Mouse (Mus musculus) stomach, postnatal 0 days (tissue): ENCODE data around the gene Vangl1. TPM values are rescaled to one million over a fixed set of nuclear protein-coding genes. Genes with fewer than 3 reads are reported as not detected.

Experiments used
- ATAC-seq: fragments of 200-750 bp; cut with Nextera tagmentation; 2 replicates; pipeline ENCODE4 v1.8.0; 2017; ENCODE audit not compliant: low FRiP score, low TSS enrichment
- DNase-seq: peaks from one replicate; pipeline ENCODE4 v3.0.0-alpha.2; 2016; ENCODE audit warnings: low spot score
- H3K27ac ChIP-seq: fragments of 300-500 bp; sonication (generic); replicated peaks from 2 replicates; pipeline ENCODE4 v1.5.1; 2014; ENCODE audit warnings: mild to moderate bottlenecking, control low read depth
- H3K27me3 ChIP-seq: fragments of 300-500 bp; sonication (generic); 2 replicates; pipeline ENCODE4 v1.6.1; 2014; ENCODE audit warnings: low read length; ENCODE audit not compliant: control insufficient read depth, insufficient read depth
- H3K36me3 ChIP-seq: fragments of 300-500 bp; sonication (generic); 2 replicates; pipeline ENCODE4 v1.6.1; 2014; ENCODE audit warnings: low read length, mixed read lengths; ENCODE audit not compliant: control insufficient read depth, insufficient read depth
- H3K4me1 ChIP-seq: fragments of 300-500 bp; sonication (generic); replicated peaks from 2 replicates; pipeline ENCODE4 v1.6.1; 2014; ENCODE audit warnings: antibody characterized with exemption; ENCODE audit not compliant: control insufficient read depth, insufficient read depth
- H3K4me2 ChIP-seq: fragments of 300-500 bp; sonication (generic); replicated peaks from 2 replicates; pipeline ENCODE4 v1.6.1; 2014; ENCODE audit warnings: low read depth, mild to moderate bottlenecking, control low read depth, moderate library complexity
- H3K4me3 ChIP-seq: fragments of 300-500 bp; sonication (generic); 2 replicates; pipeline ENCODE4 v1.5.1; 2014; ENCODE audit warnings: low read depth, low read length, control low read depth
- H3K9ac ChIP-seq: fragments of 300-500 bp; sonication (generic); 2 replicates; pipeline ENCODE4 v1.6.1; 2014; ENCODE audit warnings: mild to moderate bottlenecking, low read length, control low read depth, mixed read lengths
- H3K9me3 ChIP-seq: fragments of 300-500 bp; sonication (generic); 2 replicates; pipeline ENCODE4 v1.6.1; 2016; ENCODE audit warnings: low read length; ENCODE audit not compliant: control insufficient read depth
- CTCF ChIP-seq: IDR thresholded peaks from 2 replicates; pipeline ENCODE4 v1.5.1; 2016; ENCODE audit warnings: antibody characterized with exemption, low read depth, mild to moderate bottlenecking, moderate library complexity
- EP300 ChIP-seq: optimal IDR thresholded peaks from 2 replicates; pipeline ENCODE3; 2016; ENCODE audit warnings: antibody characterized with exemption
- WGBS: fragments of 180-500 bp; shearing (Covaris S2); extraction: QIAGEN DNeasy Blood & Tissue Kit; methylation state at CpG from one replicate; pipeline ENCODE4 v1.1.7; 2014; 5-methylcytosine and 5-hydroxymethylcytosine counted together
- polyA plus RNA-seq: library from polyadenylated mRNA; unstranded; fragments of >200 nt; fragmentation: Nextera tagmentation; extraction: Ambion mirVana; gene quantifications from 2 replicates; pipeline ENCODE4 v1.2.1, GENCODE M21; 2015

The Vangl1 gene
- polyA plus RNA-seq, 1 experiment from 2014 or later: 14.1 TPM

DNA sequence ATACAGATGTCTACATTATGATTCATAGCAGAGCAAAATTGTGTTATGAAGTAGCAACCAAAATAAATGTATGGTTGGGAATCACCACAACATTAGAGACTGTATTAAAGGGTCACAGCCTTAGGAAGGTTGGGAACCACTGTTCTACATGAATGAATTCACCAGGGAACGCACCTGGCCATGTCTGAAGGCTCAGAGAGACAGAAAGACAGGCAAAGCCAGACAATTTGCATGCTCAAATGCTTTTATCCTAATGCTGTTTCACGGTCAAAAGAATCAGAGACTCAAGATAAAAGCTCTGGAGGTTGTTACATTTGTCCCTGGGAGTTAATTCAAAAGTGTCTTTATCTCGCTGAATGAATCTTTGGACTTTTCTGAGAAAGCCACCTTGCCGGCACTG, 52.6 kb downstream of the Vangl1 start:
- 0 out of 2 replicates have a peak overlapping the region, but pooled peaks have one; percentile 6 for H3K4me2 ChIP-seq
- H3K27ac ChIP-seq: peak overlapping the region; percentile 79
- H3K9ac ChIP-seq: no peak overlapping the region
- 63% methylated on average over 4 of the region's 4 CpGs for WGBS
- no peaks in the 10 kb centered on the region for H3K27me3 ChIP-seq
- peaks cover 2% of the 10 kb centered on the region for H3K4me1 ChIP-seq
- no peaks in the 10 kb centered on the region for H3K9me3 ChIP-seq
- H3K4me3 ChIP-seq: no peak overlapping the region
- no peak for TF ChIP-seq EP300
- no peak for TF ChIP-seq CTCF
- DNase-seq (no peak), ATAC-seq (no peak)
- peaks cover 2% of the 10 kb centered on the region for H3K36me3 ChIP-seq

DNA sequence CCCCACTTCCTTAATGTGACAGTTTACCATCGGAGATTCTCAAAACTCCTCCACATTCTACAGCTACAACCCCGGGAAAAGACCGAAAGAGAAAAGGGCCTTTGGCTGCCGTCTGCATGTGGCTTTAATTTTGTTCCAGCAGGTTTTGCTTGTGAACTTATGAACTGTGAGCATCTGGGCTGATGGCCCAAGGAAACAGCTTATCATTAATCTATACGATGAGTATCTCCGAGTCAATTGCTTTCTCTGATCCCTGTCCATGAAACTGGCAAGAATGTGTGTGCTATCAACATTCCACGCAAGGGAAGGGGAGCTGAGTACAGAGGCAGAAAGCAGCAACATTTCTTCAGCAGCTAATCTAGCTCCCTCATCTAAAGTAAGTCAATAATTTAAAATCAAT, 54.6 kb downstream of the Vangl1 start:
- TF ChIP-seq EP300 (no peak), CTCF (no peak)
- Histone ChIP-seq H3K4me1 (peaks cover 2% of the 10 kb centered on the region), H3K36me3 (no peaks in the 10 kb centered on the region; the same call in 1 of the 2 replicates), H3K9me3 (no peaks in the 10 kb centered on the region), H3K4me2 (no peak overlapping the region), H3K27ac (no peak overlapping the region), H3K9ac (no peak overlapping the region), H3K4me3 (no peak overlapping the region), H3K27me3 (no peaks in the 10 kb centered on the region)
- ATAC-seq (no peak), DNase-seq (no peak)
- WGBS: 31% methylated on average over 7 of the region's 7 CpGs

DNA sequence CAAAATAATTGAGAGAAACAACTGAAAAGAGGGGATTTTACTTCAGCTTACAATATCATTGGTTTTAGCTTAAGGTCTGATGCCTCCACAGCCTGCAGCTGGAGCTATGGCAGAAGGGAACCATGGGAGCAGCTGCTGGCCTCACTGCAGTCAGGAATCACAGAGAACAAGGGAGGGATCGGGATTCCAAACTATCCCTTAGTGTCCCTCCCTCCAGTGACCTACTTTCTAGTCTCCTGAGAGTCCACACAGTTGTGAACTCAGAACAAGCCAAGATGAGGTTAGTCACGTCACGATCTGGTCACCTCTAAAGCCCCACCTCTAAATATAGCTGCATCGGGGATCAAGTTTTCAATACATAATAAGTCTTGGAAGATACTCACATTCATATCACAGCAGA, 57.3 kb downstream of the Vangl1 start:
- Histone ChIP-seq H3K27ac (no peak overlapping the region), H3K36me3 (no peaks in the 10 kb centered on the region), H3K9me3 (no peaks in the 10 kb centered on the region), H3K4me3 (no peak overlapping the region), H3K9ac (no peak overlapping the region), H3K4me2 (no peak overlapping the region), H3K27me3 (no peaks in the 10 kb centered on the region), H3K4me1 (peaks cover 2% of the 10 kb centered on the region; the same call in 1 of the 2 replicates)
- DNase-seq: no peak
- ATAC-seq: no peak
- 73% methylated on average over 4 of the region's 4 CpGs for WGBS
- TF ChIP-seq CTCF (no peak), EP300 (no peak)

DNA sequence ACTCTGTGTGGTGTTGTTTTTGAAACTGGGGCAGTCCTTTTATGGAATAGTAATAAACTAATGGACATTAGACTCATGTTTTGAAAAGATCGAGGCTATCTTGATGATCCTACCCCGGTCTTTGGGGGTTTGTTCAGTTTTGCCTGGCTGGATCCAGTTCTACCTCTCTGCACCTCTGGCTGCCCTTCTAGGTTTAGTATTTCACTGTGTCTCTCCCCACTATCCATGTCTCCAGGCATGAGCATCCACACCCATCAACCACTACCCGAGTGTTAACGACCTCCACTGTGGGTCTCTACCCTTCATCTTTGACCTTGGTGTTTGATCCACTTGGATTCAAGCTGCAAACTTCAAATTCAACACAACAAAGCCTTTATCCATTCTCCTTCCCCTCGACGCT, 58.1 kb downstream of the Vangl1 start:
- WGBS: 86% methylated on average over 6 of the region's 6 CpGs
- no peak overlapping the region for H3K27ac ChIP-seq
- no peaks in the 10 kb centered on the region for H3K27me3 ChIP-seq
- peaks cover 2% of the 10 kb centered on the region; the same call in 1 of the 2 replicates for H3K4me1 ChIP-seq
- H3K4me2 ChIP-seq: no peak overlapping the region
- H3K9me3 ChIP-seq: no peaks in the 10 kb centered on the region
- no peak for DNase-seq
- ATAC-seq: no peak
- no peaks in the 10 kb centered on the region for H3K36me3 ChIP-seq
- TF ChIP-seq EP300 (no peak), CTCF (no peak)
- no peak overlapping the region for H3K4me3 ChIP-seq
- H3K9ac ChIP-seq: no peak overlapping the region

DNA sequence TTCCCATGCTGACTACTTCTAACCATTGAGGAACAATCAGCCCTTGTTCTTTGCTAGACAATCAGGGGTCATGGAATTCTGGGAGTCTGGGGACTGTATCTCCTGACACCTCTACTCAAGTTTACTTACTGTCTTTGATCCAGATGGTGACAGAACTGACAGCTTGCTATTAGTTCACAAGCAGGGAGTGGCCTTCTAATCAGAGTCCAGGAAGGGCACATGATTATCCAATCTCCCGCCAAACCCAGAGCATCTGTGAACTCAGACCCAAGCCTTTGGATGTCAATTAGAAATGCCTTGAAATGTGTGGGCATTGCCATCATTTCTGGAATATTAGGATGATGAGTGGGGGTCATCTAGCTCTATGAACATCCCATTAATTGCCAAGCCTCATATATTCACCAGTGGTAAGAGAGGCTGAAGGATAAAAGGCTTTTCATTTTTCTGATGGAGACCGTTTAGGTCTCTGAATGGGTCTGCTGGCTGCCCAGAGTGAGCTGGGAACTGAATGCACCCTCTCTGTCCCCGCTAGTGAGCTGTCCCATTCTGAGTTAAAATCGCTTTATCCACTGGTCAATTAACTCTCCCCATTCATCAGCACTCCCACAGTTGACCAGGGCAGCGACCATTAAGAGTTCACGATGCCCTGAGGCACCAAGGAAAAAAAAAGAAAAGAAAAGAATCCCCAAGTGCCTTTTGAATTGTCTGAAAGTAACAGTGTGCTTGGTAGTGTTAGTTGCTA, 58.7 kb downstream of the Vangl1 start:
- 77% methylated on average over 6 of the region's 6 CpGs for WGBS
- H3K9me3 ChIP-seq: no peaks in the 10 kb centered on the region
- no peaks in the 10 kb centered on the region for H3K27me3 ChIP-seq
- H3K4me1 ChIP-seq: peaks cover 2% of the 10 kb centered on the region; the same call in 1 of the 2 replicates
- no peak overlapping the region for H3K4me3 ChIP-seq
- H3K4me2 ChIP-seq: no peak overlapping the region
- no peak for ATAC-seq
- DNase-seq: no peak
- no peak overlapping the region for H3K9ac ChIP-seq
- TF ChIP-seq CTCF: no peak
- no peak for TF ChIP-seq EP300
- H3K27ac ChIP-seq: no peak overlapping the region
- no peaks in the 10 kb centered on the region for H3K36me3 ChIP-seq

DNA sequence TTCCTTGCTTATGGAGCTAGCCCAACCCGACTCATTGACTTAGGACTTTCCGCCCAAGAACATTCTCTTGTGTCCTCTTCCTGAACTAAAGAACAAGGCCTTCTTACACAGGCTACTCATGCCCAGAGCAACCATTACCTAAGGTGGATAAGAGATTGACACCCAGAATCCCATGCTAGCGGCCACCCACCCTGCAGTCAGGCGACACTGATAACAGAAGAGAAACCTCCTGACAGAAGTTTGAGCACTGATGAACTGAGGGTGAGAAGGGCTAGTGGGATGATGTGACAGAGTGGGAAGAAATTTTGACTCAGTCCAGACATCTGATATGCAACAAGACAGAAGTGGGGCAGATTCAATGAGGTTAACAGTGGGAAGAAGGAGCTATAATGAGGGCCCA, 60.1 kb downstream of the Vangl1 start:
- ATAC-seq (no peak), DNase-seq (no peak)
- Histone ChIP-seq H3K4me3 (no peak overlapping the region), H3K36me3 (no peaks in the 10 kb centered on the region), H3K9ac (no peak overlapping the region), H3K4me1 (peaks cover 2% of the 10 kb centered on the region; the same call in 1 of the 2 replicates), H3K27ac (no peak overlapping the region), H3K4me2 (no peak overlapping the region), H3K9me3 (no peaks in the 10 kb centered on the region), H3K27me3 (no peaks in the 10 kb centered on the region)
- WGBS: 88% methylated on average over 4 of the region's 4 CpGs
- TF ChIP-seq CTCF (no peak), EP300 (no peak)
